Mouse (Mus musculus): ENCODE measurements at regions not wholly inside any gene's neighbourhood (a gene's known extent, or its start where the extent isn't known, plus 50 kb on each side); places are given as distances from the start of the nearest gene placed in this dataset.
A peak's percentile ranks its signal among the peaks of the same experiment; 100 is the strongest.
"Not testable (repeated sequence)": the region's sequence is repeated elsewhere in the genome, so short reads cannot be mapped to it uniquely, and the experiment has no call there.

DNA sequence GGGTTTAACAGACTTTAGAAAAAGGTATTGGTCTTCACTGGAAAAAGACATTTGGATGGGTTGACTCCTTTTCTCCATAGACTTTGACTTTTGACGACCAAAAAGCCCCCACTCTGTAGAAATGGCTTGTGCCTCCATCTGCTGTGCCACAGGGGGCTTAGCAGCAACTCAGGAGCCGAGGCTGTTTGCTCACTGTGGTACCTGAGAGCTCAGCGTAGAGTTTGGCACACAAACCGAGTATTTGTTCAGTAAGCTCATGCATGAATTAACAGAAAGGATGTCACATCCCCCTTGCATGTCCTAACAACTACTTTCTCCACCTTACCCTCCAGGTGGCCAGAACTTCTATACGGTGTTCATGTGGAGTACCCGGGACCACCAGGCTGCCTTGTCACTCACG lies 149.7 kb upstream of the Map1b start:
- DNase-seq (ENCODE audit: low spot score in 2 of 2) = no peak
- intact Hi-C loops (cut with DNase I) = no loop called here

DNA sequence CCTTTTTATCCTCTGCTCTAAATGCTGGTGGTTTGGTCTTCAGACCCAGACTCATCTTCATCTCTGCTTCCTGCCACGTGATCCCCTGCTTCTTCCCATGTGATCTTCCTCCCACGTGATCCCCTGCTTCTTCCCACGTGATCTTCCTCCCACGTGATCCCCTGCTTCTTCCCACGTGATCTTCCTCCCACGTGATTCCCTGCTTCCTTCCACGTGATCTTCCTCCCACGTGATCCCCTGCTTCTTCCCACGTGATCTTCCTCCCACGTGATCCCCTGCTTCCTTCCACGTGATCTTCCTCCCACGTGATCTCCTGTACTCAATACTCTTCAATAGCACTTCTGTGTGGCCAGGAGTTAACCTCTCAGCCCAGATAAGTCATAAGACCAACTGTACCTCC lies 147.1 kb upstream of the Map1b start:
- intact Hi-C loops (cut with DNase I); DNase-seq (ENCODE audit: low spot score in 2 of 2): not testable (repeated sequence)

DNA sequence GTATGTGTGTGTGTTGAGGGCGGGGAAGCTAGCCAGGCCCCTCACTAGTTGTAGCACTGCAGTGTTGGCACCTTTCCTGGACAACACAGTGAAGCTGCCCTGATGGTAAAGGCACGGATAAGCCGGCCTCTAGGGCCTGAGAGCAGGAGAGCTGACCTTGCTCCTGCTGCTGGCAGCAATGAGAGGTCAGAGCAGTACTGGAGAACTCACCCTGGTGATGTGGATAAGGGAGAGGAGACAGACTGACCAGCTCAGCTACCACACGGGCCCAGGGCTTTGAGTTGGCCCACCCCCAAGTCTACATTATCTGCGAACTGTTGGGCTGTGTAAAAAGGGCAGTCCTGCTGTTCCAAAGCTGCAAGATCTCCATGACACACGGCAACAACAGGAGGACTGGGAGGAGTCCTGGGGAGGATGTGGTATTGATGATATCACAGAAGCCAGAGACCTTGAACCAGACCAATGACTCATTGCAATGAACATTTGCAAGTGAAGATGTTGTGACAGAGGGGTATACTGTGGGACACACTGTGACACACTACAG lies 131.4 kb upstream of the Map1b start:
- no peak for DNase-seq (ENCODE audit: low spot score in 2 of 2)
- intact Hi-C loops (cut with DNase I) = no loop called here

DNA sequence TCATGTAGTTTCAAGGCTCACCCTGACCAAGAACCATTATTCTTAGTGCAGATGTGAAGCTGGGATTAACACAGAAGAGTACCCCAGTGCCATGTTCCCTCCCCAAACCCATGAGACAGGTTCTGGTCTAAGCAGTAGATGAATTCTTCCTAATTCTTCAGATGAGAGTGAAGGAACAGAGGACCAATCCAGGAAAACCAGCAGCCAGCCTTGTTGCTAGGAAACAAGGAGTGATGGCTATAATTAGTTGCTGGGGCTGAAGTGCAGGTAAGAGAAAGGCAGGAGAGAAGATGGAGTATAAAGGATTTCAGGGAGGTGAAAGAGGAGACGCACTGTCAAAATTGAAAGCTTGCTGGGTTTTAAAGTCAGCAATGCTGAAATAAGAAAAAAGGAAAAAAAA lies 128.4 kb upstream of the Map1b start:
- intact Hi-C loops (cut with DNase I) = no loop called here
- peak; percentile 21 to 38 for DNase-seq (ENCODE audit: low spot score in 2 of 2)

DNA sequence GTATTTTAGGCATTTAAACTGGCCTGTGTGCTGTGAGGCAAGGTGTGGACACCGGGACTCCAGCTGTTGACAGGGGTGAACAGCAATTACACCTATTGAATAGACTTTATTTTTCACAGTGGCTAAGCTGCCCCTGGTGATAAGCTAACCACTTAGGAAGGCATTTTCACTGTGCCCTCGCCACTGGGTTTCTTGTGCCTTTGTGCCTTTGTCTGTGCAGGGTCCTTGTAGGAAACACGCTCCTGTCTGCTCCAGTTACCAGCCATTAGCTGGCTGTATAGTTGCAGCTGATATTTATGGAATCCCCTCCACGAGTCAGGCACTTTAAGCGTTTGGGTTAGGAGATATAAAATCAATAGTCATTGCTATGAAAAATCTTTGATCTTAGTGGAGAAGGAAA lies 126.5 kb upstream of the Map1b start:
- intact Hi-C loops (cut with DNase I) = no loop called here
- no peak for DNase-seq (ENCODE audit: low spot score in 2 of 2)

DNA sequence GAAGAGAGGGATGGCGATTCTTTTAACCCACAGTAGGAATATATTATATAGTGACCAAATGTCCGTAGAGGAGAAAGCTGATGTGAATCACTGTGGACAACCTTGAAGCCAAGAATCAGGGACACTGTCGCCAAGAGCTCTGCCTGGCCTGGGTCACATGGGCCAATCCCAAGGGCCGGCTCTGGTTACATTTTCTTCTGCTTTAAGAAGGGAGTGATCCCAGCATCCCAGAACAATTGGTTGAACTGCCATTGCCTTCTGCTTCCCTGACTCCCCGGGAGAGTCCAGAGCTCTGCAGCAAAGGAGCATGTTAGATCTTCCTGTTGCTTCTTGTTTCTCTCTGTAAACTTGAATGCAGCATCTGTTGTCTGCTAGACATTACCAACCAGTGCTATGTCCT lies 126.0 kb upstream of the Map1b start:
- intact Hi-C loops (cut with DNase I) = no loop called here
- no peak for DNase-seq (ENCODE audit: low spot score in 2 of 2)

- intact Hi-C loops (cut with DNase I) = no loop called here
- DNase-seq (ENCODE audit: low spot score in 2 of 2) = peak; percentile 18 to 36
Measured at GRCm38 (mm10) chr13:99641386-99642165, 125.2 kb upstream of the Map1b start.

- DNase-seq (ENCODE audit: low spot score in 2 of 2) = no peak
- intact Hi-C loops (cut with DNase I) = no loop called here
Measured at GRCm38 (mm10) chr13:99632706-99633105, 116.4 kb upstream of the Map1b start.

DNA sequence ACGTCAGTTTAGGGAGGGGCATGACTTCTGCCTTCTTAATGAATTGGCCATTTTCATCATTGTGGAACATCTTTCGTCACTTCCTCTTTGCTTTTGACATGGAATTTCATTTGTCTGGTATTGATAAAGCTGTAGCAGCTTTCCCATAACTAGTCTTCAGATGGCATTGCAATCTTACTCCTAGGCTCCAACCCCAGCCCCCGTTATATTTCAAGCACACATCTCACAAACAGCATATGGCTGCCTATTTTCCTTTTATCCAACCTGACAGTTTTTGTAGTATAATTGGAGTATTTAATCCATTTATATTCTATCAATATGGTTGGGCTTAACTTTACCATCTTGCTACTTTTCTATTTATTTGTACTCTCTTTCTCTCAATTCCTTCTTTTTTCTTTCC lies 114.5 kb upstream of the Map1b start:
- DNase-seq (ENCODE audit: low spot score in 2 of 2) = no peak
- intact Hi-C loops (cut with DNase I) = no loop called here

- DNase-seq (ENCODE audit: low spot score in 2 of 2) = no peak
Measured at GRCm38 (mm10) chr13:99630356-99630755, 114.0 kb upstream of the Map1b start.

GRCm38 (mm10) chr13:99625196-99625595 lies 108.9 kb upstream of the Map1b start:
- intact Hi-C loops (cut with DNase I) = no loop called here
- DNase-seq (ENCODE audit: low spot score in 2 of 2) = no peak

More at GRCm38 (mm10) chr13:99630356-99630755, 114.0 kb upstream of the Map1b start:
- intact Hi-C loops (cut with DNase I) = no loop called here

DNA sequence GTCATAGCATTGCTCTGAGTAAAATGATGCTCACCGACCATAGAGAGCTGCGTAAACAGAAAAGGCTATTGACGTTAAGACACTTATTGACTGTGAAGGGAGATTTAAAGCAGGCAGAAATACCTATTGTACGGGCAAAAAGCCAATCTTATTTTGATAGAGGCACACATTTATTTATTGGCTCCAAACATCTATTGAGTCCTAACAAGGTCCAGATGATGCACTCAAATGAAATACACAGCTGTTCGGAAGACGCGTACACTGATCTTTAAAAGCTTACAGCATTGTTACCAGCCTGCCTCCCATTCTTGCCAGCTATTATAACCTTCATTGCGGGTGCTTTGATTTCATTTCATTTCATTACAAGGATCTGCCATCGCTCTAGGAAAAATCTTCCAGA lies 102.0 kb upstream of the Map1b start:
- no peak for DNase-seq (ENCODE audit: low spot score in 2 of 2)
- intact Hi-C loops (cut with DNase I) = no loop called here

GRCm38 (mm10) chr13:99617457-99617856 lies 101.1 kb upstream of the Map1b start:
- intact Hi-C loops (cut with DNase I) = no loop called here
- DNase-seq (ENCODE audit: low spot score in 2 of 2) = no peak

DNA sequence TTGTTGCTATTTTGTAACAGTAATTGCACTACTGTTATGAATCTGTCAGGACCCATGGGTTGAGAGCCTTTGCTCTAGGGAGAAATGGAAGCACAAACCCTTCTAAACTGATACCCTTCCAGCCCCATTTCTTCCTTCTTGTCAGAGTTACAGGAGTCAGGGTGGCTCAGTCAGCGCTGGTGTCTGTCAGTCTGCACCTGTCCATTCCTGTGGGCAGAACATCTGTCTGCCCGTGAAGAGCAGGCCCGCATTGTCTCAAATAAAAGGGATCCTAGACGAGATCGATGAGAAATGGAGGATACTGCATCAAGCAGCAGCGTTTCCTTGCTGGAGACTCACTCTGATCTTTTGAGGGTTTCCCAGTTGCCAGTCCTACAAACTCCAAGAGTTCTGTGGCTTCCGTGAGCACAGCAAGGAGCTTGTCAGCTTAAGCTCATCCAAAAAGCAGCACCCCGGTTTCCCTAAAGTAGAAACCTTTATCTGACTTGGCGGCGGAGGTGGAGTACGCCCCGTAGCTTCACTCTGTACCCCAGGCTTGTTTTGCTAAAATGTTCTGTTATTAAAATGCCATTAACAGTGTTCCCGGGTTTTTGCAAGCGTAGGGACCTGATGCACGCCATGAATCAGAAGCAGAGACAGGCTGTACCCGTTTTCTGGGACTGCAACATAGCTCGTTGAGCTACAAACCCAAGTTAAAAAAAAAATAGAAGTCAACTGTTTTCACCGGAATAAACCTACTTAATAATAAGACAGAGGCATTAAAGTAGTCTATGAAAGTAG lies 95.6 kb upstream of the Map1b start:
- no peak for DNase-seq (ENCODE audit: low spot score in 2 of 2)
- intact Hi-C loops (cut with DNase I) = no loop called here

DNA sequence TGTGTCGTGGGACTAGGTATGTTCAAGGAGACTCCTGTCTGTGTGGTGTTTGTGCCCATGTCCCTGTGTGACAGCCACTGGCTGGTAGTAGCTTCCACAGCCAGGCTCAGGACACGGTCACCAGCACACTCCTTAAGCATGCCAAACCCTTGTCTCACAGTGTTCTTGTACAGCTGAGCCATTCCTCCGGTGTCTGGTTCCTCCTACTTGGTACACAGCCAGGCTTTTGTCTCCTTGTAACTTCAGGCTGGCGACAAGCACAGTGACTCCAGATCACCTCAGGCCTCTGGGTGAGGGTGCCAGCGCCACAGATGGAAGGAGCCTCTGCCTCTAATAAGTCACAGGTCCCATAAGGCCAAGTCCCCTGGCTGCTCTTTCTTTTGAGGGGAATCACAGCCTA lies 94.2 kb upstream of the Map1b start:
- intact Hi-C loops (cut with DNase I) = no loop called here
- no peak for DNase-seq (ENCODE audit: low spot score in 2 of 2)

DNA sequence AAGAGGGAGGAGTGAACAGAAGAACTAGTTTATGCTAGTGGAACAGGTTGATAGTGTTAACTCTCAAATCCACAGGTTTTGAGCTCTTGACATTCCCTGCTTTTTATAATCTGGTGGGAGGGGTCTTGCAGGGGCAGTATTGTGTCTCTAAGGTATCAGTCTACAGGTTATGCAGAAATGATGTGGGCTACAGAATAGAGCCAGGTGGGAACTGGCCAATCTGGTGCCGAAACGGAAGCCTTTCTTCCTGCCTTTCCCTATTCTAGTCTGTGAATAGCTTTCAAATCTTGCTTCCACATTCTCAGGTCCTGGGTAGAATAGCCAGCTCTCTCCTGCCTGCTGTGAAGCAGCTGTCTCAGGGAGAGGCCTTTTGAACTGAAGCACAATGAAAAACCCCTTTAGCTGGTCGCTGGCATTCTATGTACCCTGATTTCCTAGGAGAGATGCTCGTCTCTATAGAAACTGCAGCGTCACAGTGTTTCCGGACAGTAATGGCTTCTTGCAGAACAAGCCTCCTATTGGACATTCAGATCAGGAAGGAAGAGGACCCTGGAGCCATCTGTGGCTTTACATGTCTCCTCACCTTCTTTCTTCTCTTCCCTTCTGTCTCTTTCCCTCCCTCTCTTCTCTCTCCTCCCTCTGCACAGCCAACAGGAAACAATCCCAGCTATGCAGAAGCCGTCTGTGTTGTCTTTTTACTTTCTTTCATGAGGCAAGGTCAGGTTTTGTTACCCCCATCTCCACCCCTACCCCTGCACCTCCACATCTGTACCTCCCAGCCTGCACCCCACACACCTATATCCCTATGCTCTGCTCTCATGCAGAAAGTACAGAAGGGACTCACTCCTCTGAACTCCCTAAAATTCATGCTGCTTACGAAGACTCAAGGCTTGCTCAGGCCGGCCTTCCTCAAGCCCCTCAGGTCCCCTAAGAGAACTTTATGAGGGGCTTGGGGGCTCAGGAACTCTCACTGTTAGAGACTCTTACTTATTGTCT lies 93.1 kb upstream of the Map1b start:
- DNase-seq (ENCODE audit: low spot score in 2 of 2) = peak in 1 of 2 experiments; percentile 9
- intact Hi-C loops (cut with DNase I) = no loop called here

- DNase-seq (ENCODE audit: low spot score in 2 of 2) = no peak
- intact Hi-C loops (cut with DNase I) = no loop called here
Measured at GRCm38 (mm10) chr13:99608591-99608990, 92.3 kb upstream of the Map1b start.

GRCm38 (mm10) chr13:99607208-99607607 lies 90.9 kb upstream of the Map1b start:
- DNase-seq (ENCODE audit: low spot score in 2 of 2) = no peak
- intact Hi-C loops (cut with DNase I) = no loop called here

DNA sequence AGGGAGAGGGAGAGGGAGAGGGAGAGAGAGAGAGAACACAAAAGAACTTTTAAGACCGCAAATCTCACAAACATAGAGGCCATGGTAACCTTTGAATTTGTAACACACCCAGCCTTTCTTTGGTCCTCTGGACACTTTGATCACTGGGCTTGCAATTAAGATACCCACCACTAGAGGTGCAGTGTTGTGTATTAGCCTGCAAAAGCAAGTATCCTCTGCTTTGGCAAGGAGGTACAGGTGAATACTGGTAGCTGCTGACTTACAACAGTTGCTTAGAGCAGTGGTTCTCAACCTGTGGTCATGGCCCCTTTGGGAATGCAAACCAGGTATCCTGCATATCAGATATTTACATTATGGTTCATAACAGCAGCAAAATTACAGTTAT lies 90.3 kb upstream of the Map1b start:
- DNase-seq (ENCODE audit: low spot score in 2 of 2) = no peak
- intact Hi-C loops (cut with DNase I) = no loop called here

All from left cerebral cortex, postnatal 25 days (tissue).